Mouse (Mus musculus): ENCODE data around the gene Srebf1. TPM values are rescaled to one million over a fixed set of nuclear protein-coding genes. Genes with fewer than 3 reads are reported as not detected.

Gene Srebf1
- total RNA-seq, 2 experiments from 2014 or later = 24.2 to 29.1 TPM

- DNase-seq = no peak
Observed at GRCm38 (mm10) chr11:60235351-60235750, 13.0 kb upstream of the Srebf1 start.

GRCm38 (mm10) chr11:60233235-60233634 is 10.9 kb upstream of the Srebf1 start:
- DNase-seq = peak; percentile 36

- no peak for DNase-seq
Observed at GRCm38 (mm10) chr11:60232441-60233058, 10.2 kb upstream of the Srebf1 start.

GRCm38 (mm10) chr11:60231951-60232350 is 9.6 kb upstream of the Srebf1 start:
- no peak for DNase-seq

GRCm38 (mm10) chr11:60231326-60231725 is 8.9 kb upstream of the Srebf1 start:
- DNase-seq = no peak

- no peak for DNase-seq
Observed at GRCm38 (mm10) chr11:60230512-60230911, 8.1 kb upstream of the Srebf1 start.

- no peak for DNase-seq
Observed at GRCm38 (mm10) chr11:60229821-60230220, 7.4 kb upstream of the Srebf1 start.

GRCm38 (mm10) chr11:60228525-60228924 is 6.1 kb upstream of the Srebf1 start:
- no peak for DNase-seq

GRCm38 (mm10) chr11:60225874-60226273 is 3.5 kb upstream of the Srebf1 start:
- no peak for DNase-seq

- no peak for DNase-seq
Observed at GRCm38 (mm10) chr11:60224676-60225075, 2.3 kb upstream of the Srebf1 start.

- no peak for DNase-seq
Observed at GRCm38 (mm10) chr11:60222085-60222468, 304 bp downstream of the Srebf1 start.

GRCm38 (mm10) chr11:60221425-60221824 is 956 bp downstream of the Srebf1 start:
- DNase-seq = no peak

- peak; percentile 93 for DNase-seq
Observed at GRCm38 (mm10) chr11:60220291-60220804, 2.0 kb downstream of the Srebf1 start.

GRCm38 (mm10) chr11:60219609-60220008 is 2.8 kb downstream of the Srebf1 start:
- no peak for DNase-seq

- DNase-seq = no peak
Observed at GRCm38 (mm10) chr11:60217467-60217866, 4.9 kb downstream of the Srebf1 start.

GRCm38 (mm10) chr11:60216671-60217070 is 5.7 kb downstream of the Srebf1 start:
- DNase-seq = no peak

GRCm38 (mm10) chr11:60213266-60213665 is 9.1 kb downstream of the Srebf1 start:
- DNase-seq = no peak

GRCm38 (mm10) chr11:60211761-60212160 is 10.6 kb downstream of the Srebf1 start:
- DNase-seq = no peak

- no peak for DNase-seq
Observed at GRCm38 (mm10) chr11:60211152-60211551, 11.2 kb downstream of the Srebf1 start.

- peak; percentile 93 for DNase-seq
Observed at GRCm38 (mm10) chr11:60210305-60210724, 12.1 kb downstream of the Srebf1 start.

- no peak for DNase-seq
Observed at GRCm38 (mm10) chr11:60209933-60210249, 12.5 kb downstream of the Srebf1 start.

GRCm38 (mm10) chr11:60209217-60209932 is 13.0 kb downstream of the Srebf1 start:
- peak; percentile 73 for DNase-seq

GRCm38 (mm10) chr11:60208712-60209111 is 13.7 kb downstream of the Srebf1 start:
- no peak for DNase-seq

- no peak for DNase-seq
Observed at GRCm38 (mm10) chr11:60208201-60208600, 14.2 kb downstream of the Srebf1 start.

Measured in gastrocnemius, postnatal 10 days (tissue).